Mouse (Mus musculus): Measurements from ENCODE around the gene Brs3. TPM values are rescaled to one million over a fixed set of nuclear protein-coding genes. Genes with fewer than 3 reads are reported as not detected.

The Brs3 gene
- total RNA-seq (2023) = not detected

GRCm38 (mm10) chrX:57042774-57043173 lies at the start of gene Brs3:
TSS of gene Brs3 (plus strand) at chrX:57043074.

GRCm38 (mm10) chrX:57053174-57053992 lies 10.5 kb downstream of the Brs3 start, which contains the start of gene Htatsf1:
TSS of gene Htatsf1 (plus strand) at chrX:57053583.

GRCm38 (mm10) chrX:57087806-57088205 lies 44.9 kb downstream of the Brs3 start, which contains the start of gene Vgll1:
TSS of gene Vgll1 (plus strand) at chrX:57088106.

Other genes with a start within 250 kb of the Brs3 start
- gene Map7d3, start 220.7 kb upstream of the Brs3 start, total RNA-seq (2023) = 1.0 TPM
- not detected for gene Adgrg4, start 172.9 kb upstream of the Brs3 start, total RNA-seq (2023)
- gene Htatsf1, start 10.5 kb downstream of the Brs3 start, total RNA-seq (2023) = 45.1 TPM
- gene Vgll1, start 45.0 kb downstream of the Brs3 start, total RNA-seq (2023) = not detected
- 2.6 TPM for gene Cd40lg, start 169.1 kb downstream of the Brs3 start, total RNA-seq (2023)

Data from CD8-positive naive resting alpha-beta T cell, adult 57 days (primary cell).